Mouse (Mus musculus) lung, postnatal 4 days (tissue): ENCODE data around the gene Cdc16.

Source experiments
- DNase-seq, 2 experiments: peaks; one replicate each; pipeline ENCODE4 v3.0.0; 2021

Cdc16 gene

GRCm38 (mm10) chr8:13828598-13829172 lies 71.2 kb downstream of the Cdc16 start:
- no peak for DNase-seq
